Mouse (Mus musculus) cerebellum, adult 2 months (tissue): Measurements from ENCODE around the gene Zcchc9. TPM values are rescaled to one million over a fixed set of nuclear protein-coding genes. Genes with fewer than 3 reads are reported as not detected.
A peak's percentile ranks its signal among the peaks of the same experiment; 100 is the strongest.

Experiments
- DNase-seq, 2 experiments: peaks; one replicate each; pipeline ENCODE4 v3.0.0; 2021
- H3K27ac ChIP-seq: fragments of 200-500 bp; 2 replicates; pipeline ENCODE4 v1.5.1; 2012; ENCODE audit warnings: low read length, control low read depth, inconsistent platforms; ENCODE audit not compliant: insufficient read depth
- H3K27me3 ChIP-seq: fragments of 200-500 bp; 2 replicates; pipeline ENCODE4 v1.6.1; 2012; ENCODE audit warnings: inconsistent platforms, mild to moderate bottlenecking, low read length, moderate library complexity; ENCODE audit not compliant: control insufficient read depth, insufficient read depth
- H3K4me1 ChIP-seq: fragments of 200-500 bp; 2 replicates; pipeline ENCODE4 v1.6.1; 2011; ENCODE audit warnings: low read length; ENCODE audit not compliant: control insufficient read depth, insufficient read depth
- H3K4me3 ChIP-seq: fragments of 200-500 bp; replicated peaks from 2 replicates; pipeline ENCODE3; 2011; ENCODE audit warnings: mild to moderate bottlenecking, low read depth, low read length, control low read depth; ENCODE audit not compliant: insufficient read depth
- CTCF ChIP-seq: fragments of 200-500 bp; IDR thresholded peaks from 2 replicates; pipeline ENCODE4 v1.5.1; 2011; ENCODE audit warnings: low read depth, mild to moderate bottlenecking, control low read depth, low read length, moderate library complexity, borderline replicate concordance; ENCODE audit not compliant: insufficient read depth
- POLR2A ChIP-seq: fragments of 200-500 bp; IDR thresholded peaks from 2 replicates; pipeline ENCODE4 v1.6.1; 2011; ENCODE audit warnings: low read length, control low read depth, borderline replicate concordance; ENCODE audit not compliant: insufficient read depth
- WGBS: fragments of 180-500 bp; shearing (Covaris S2); methylation state at CpG from one replicate; pipeline ENCODE4 v1.1.7; 2018; 5-methylcytosine and 5-hydroxymethylcytosine counted together
- polyA plus RNA-seq: library from polyadenylated mRNA; depleted of rRNA; stranded (reverse); fragments of >200 nt; gene quantifications from 2 replicates; pipeline ENCODE4 v1.2.3, GENCODE M21; 2012; rRNA removed

The Zcchc9 gene
- polyA plus RNA-seq, result 15.6 and 17.0 TPM in 2 replicates

DNA sequence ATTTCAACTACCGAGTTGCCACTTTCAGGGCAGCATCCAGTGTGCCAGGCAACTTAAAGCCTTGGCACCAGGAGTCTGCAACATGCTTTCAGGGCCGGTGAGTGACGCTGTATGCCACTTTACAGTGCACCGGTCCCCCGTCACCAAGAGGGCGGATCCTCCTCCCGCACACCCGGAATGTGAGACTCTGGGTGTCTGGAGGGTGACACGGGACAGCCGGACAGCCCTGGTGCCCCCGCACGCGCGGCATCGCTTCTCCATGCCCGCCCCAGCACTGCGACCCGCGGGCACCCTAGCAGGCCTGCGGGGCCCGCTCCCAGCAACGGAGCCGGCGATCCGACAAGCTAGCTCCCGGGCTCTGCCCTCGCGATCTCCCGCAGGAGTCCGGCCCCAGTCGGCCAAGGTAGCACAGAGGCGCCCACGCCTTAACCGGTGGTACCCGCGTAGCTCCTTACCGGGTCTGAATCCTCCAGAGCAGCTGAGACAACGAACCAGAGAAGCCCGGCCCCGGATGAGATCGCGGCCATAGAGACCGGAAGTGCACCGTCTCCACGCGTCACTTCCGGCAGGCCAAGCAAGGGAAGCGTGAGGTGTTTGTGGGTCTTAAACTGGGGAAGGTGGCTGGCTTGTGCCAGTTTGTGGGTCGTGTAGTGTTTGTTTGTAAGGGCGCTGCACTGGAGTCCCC lies at the start of gene Zcchc9:
Gene Zcchc9 (minus strand): TSS at position 551 of the 685 bp plus-strand sequence.
- TF ChIP-seq CTCF (no peak; the same call in 1 of the 2 replicates), POLR2A (peak; percentile 97)
- DNase-seq, result peak; percentile 92 to 94
- Histone ChIP-seq H3K4me1 (no peaks in the 10 kb centered on the region), H3K27ac (peak within 1 kb of the TSS; percentile 89), H3K4me3 (peak within 1 kb of the TSS; percentile 93), H3K27me3 (no peaks in the 10 kb centered on the region)
- WGBS, result under 1% methylated on average over 50 of the region's 50 CpGs

DNA sequence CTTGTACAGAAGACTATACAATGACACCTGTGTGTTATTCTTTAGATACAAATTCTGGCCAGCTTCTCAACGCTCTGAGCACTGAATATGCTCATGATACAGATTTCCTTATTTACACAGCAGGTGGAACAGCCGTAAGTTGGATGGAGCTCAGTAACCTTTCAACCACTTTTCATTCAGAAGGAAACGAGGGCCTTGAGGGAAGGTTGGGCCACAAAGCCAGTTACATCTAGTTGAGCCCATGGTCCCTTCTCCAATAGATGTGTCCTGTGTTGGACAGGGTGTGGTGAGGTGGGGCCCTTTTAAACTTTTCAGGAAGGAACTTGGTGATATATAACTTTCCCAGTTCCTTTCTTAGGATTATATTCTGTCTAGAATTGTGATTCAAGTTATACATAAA lies 46.9 kb upstream of the Zcchc9 start:
- Histone ChIP-seq H3K27ac (no peak overlapping the region), H3K4me3 (no peak overlapping the region), H3K4me1 (no peaks in the 10 kb centered on the region), H3K27me3 (no peaks in the 10 kb centered on the region)
- WGBS, result 67% methylated on average over 3 of the region's 3 CpGs
- DNase-seq, result no peak
- TF ChIP-seq POLR2A (no peak), CTCF (no peak)

DNA sequence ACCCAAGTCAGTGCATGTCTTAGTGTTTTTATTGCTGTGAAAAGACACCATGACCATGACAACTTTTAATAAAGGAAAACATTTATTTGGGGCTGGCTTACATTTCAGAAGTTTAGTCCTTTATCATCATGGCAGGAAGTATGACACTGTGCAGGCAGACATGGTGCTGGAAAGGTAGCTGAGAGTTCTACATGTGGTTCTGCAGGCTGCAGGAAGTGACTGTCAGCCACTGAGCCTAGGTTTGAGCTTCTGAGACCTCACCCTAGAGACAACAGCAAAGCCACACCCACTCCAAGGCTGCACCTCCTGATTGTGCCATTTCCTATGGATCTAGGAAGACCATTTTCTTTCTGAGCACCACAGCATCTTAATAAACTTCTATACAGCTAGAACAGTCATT lies 20.4 kb upstream of the Zcchc9 start:
- Histone ChIP-seq H3K4me3 (no peak overlapping the region), H3K27ac (no peak overlapping the region), H3K4me1 (no peaks in the 10 kb centered on the region), H3K27me3 (no peaks in the 10 kb centered on the region)
- TF ChIP-seq POLR2A (no peak), CTCF (no peak)
- no peak for DNase-seq

DNA sequence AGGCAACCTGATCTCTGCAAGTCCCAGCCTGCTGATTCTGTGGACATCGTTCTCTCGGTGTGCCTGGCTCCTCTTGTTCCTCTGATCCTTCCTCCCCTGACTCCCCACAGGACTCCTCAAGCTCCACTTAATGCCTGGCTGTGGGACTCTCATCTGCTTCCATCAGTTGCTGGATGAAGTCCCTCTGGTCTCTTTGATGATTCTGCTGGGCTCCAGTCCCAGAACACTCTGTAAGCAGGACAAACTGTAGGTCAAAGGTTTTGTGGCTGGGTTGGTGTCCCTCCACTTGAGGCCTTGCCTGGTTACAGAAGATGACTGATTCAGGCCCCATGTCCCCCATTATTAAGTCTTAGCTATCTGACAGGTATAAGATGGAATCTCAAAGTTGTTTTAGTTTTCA lies 18.6 kb upstream of the Zcchc9 start:
- Histone ChIP-seq H3K4me1 (no peaks in the 10 kb centered on the region), H3K27me3 (no peaks in the 10 kb centered on the region), H3K4me3 (no peak overlapping the region), H3K27ac (no peak overlapping the region)
- WGBS, result 76% methylated on average over 2 of the region's 2 CpGs
- no peak for DNase-seq
- TF ChIP-seq CTCF (no peak), POLR2A (no peak)

DNA sequence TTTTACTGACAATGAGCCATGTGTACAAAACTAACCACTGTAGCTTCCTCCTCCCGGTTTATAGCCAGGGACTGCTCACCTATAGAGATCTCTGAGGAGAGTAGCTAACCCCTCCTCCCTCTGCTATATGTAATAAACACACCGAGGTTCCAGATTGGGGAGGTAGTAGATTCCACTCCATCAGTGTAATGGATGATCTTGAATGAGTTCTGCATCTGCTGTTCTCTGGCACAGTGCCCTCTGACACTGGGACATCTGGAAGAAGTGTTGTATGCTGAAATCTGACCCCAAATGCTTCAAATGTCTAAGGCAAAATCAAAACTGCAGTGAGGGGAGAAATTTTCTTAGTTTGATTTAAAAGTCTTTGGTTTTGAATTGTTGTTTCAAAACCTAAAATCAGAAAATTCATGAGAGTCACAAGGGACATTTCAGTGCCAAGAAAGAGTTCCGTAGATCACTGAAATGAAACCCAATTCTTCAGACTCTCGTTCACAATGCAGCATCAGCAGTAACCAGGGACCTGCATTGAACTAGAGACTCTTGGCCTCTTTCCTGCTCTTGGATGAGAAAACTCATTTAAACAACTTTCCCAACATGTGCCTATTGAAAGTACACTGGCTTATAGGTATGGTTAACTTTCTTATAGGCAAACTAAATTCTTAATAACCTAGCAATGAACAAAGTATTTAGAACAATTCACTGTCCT lies 17.5 kb upstream of the Zcchc9 start:
- Histone ChIP-seq H3K27ac (no peak overlapping the region), H3K4me1 (no peaks in the 10 kb centered on the region), H3K27me3 (no peaks in the 10 kb centered on the region), H3K4me3 (no peak overlapping the region)
- TF ChIP-seq CTCF (no peak), POLR2A (no peak)
- 5% methylated on average over 4 of the region's 4 CpGs for WGBS
- DNase-seq, result no peak

DNA sequence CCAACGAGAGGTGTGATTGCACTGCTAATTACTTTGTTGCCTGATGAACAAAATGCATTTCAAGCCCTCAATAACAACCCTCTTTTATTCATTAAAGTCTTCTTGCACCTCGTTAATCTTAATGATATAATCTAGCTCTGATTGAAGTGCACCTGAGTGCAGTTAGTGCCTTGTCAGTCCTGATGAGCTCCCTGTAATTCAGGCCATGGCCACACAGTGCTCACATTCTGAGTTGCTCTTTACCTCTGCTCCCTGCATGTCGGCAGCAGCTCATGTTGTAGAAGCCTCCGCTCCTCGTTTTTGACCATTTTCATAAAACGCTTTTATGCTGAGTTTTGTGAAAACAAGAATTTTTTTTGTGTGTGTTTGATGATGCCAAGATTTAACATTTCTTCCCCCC lies 16.2 kb upstream of the Zcchc9 start:
- TF ChIP-seq POLR2A, result no peak
- TF ChIP-seq CTCF, result no peak
- WGBS, result 78% methylated on average over 6 of the region's 6 CpGs

DNA sequence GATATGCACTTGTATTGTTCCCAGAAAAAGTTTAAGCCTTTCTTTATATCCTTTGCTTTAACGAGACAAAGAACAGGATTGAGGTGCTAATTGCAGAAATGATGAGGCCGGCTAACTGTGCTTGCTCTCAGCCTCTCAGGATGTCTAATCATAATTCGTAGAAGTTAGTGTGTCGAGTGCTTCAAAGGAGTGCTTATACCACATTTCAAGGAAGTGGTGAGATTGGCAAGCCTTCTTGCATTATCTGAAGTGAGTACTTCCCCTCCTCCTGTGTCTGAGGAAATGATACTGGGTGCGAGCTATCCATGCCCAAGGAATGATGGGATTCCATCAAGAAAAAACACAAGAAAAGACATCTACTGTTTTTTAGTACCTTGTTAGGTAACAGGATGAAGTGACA lies 7.2 kb upstream of the Zcchc9 start:
- 88% methylated on average over 5 of the region's 5 CpGs for WGBS
- H3K27me3 ChIP-seq, result no peaks in the 10 kb centered on the region
- TF ChIP-seq CTCF (no peak), POLR2A (no peak)
- H3K27ac ChIP-seq, result no peak overlapping the region
- DNase-seq, result no peak
- H3K4me3 ChIP-seq, result no peak overlapping the region
- H3K4me1 ChIP-seq, result no peaks in the 10 kb centered on the region

More for the DNA sequence above, 16.2 kb upstream of the Zcchc9 start:
- Histone ChIP-seq H3K27me3 (no peaks in the 10 kb centered on the region), H3K4me3 (no peak overlapping the region), H3K27ac (no peak overlapping the region), H3K4me1 (no peaks in the 10 kb centered on the region)
- no peak for DNase-seq

DNA sequence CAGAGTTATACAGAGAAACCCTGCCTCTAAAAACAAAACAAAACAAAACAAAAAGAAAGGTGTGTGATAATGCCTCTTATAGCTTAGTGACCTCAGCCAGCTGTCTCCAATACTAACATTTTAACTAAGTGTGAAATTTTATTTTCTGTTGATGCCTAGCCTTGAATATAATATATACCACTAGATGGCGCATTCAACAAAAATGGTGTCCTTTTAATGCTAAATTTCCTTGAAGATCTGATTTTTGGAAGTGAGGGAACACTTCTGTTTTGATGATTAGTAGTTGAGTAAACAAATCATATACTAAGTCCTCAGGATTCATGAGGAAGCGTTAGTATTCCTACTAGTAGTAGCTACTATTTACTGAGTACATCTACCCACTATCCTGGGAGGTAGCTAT lies 2.0 kb upstream of the Zcchc9 start:
- TF ChIP-seq CTCF, result no peak; the same call in 1 of the 2 replicates
- no peak for TF ChIP-seq POLR2A
- DNase-seq, result peak in 1 of 2 experiments; percentile 13
- H3K27me3 ChIP-seq, result no peaks in the 10 kb centered on the region
- no peak overlapping the region for H3K27ac ChIP-seq
- H3K4me3 ChIP-seq, result no peak overlapping the region
- 41% methylated on average over 2 of the region's 2 CpGs for WGBS
- no peaks in the 10 kb centered on the region for H3K4me1 ChIP-seq
